Mouse (Mus musculus): Measurements from ENCODE around the gene Ifnl2.
A peak's percentile ranks its signal among the peaks of the same experiment; 100 is the strongest.
"Not testable (repeated sequence)": the region's sequence is repeated elsewhere in the genome, so short reads cannot be mapped to it uniquely, and the experiment has no call there.

Ifnl2 gene

GRCm38 (mm10) chr7:28510405-28510974 is at the start of gene Ifnl2:
Ifnl2 (minus strand) TSS chr7:28510455.
- DNase-seq (ENCODE audit: low read depth): not testable (repeated sequence)

- no peak for DNase-seq (ENCODE audit: low read depth)
These were observed 48.2 kb upstream of the Ifnl2 start for GRCm38 (mm10) chr7:28558486-28558885.

- DNase-seq (ENCODE audit: low read depth): no peak
These were observed 47.5 kb upstream of the Ifnl2 start for GRCm38 (mm10) chr7:28557708-28558107.

GRCm38 (mm10) chr7:28557069-28557468 is 46.8 kb upstream of the Ifnl2 start:
- DNase-seq (ENCODE audit: low read depth): no peak

- DNase-seq (ENCODE audit: low read depth): no peak
These were observed 45.8 kb upstream of the Ifnl2 start for GRCm38 (mm10) chr7:28555939-28556535.

GRCm38 (mm10) chr7:28553076-28553475 is 42.8 kb upstream of the Ifnl2 start:
- no peak for DNase-seq (ENCODE audit: low read depth)

GRCm38 (mm10) chr7:28547628-28548027 is 37.4 kb upstream of the Ifnl2 start:
- DNase-seq (ENCODE audit: low read depth): no peak

- no peak for DNase-seq (ENCODE audit: low read depth)
These were observed 36.9 kb upstream of the Ifnl2 start, which contains the start of gene Nccrp1 for GRCm38 (mm10) chr7:28547154-28547553. Nccrp1 (minus strand) TSS chr7:28547254.

- no peak for DNase-seq (ENCODE audit: low read depth)
These were observed 36.4 kb upstream of the Ifnl2 start for GRCm38 (mm10) chr7:28546649-28547048.

GRCm38 (mm10) chr7:28545891-28546210 is 35.6 kb upstream of the Ifnl2 start:
- DNase-seq (ENCODE audit: low read depth): no peak

GRCm38 (mm10) chr7:28545048-28545890 is 35.0 kb upstream of the Ifnl2 start:
- DNase-seq (ENCODE audit: low read depth): no peak

GRCm38 (mm10) chr7:28544051-28544601 is 33.9 kb upstream of the Ifnl2 start:
- no peak for DNase-seq (ENCODE audit: low read depth)

- no peak for DNase-seq (ENCODE audit: low read depth)
These were observed 30.3 kb upstream of the Ifnl2 start, which contains the start of gene Sycn for GRCm38 (mm10) chr7:28540526-28540925. Sycn (plus strand) TSS chr7:28540885.

GRCm38 (mm10) chr7:28538886-28539285 is 28.6 kb upstream of the Ifnl2 start:
- DNase-seq (ENCODE audit: low read depth): not testable (repeated sequence)

GRCm38 (mm10) chr7:28532005-28532404 is 21.8 kb upstream of the Ifnl2 start:
- no peak for DNase-seq (ENCODE audit: low read depth)

- peak; percentile 61 for DNase-seq (ENCODE audit: low read depth)
These were observed 17.9 kb upstream of the Ifnl2 start for GRCm38 (mm10) chr7:28527922-28528719.

- DNase-seq (ENCODE audit: low read depth): not testable (repeated sequence)
These were observed 12.3 kb upstream of the Ifnl2 start, which contains the start of gene Ifnl3 for GRCm38 (mm10) chr7:28522536-28522935. Ifnl3 (plus strand) TSS chr7:28522836.

- DNase-seq (ENCODE audit: low read depth): no peak
These were observed 1.2 kb upstream of the Ifnl2 start for GRCm38 (mm10) chr7:28511441-28511840.

GRCm38 (mm10) chr7:28509121-28509520 is 1.1 kb downstream of the Ifnl2 start:
- DNase-seq (ENCODE audit: low read depth): not testable (repeated sequence)

GRCm38 (mm10) chr7:28505585-28505984 is 4.7 kb downstream of the Ifnl2 start:
- DNase-seq (ENCODE audit: low read depth): peak; percentile 6

GRCm38 (mm10) chr7:28495426-28495825 is 14.8 kb downstream of the Ifnl2 start:
- DNase-seq (ENCODE audit: low read depth): no peak

GRCm38 (mm10) chr7:28492310-28492709 is 17.9 kb downstream of the Ifnl2 start:
- no peak for DNase-seq (ENCODE audit: low read depth)

All from c-Kit-positive CD71-positive TER-119-negative erythroid progenitor cells, embryonic 14.5 days (primary cell).